Mouse (Mus musculus): Measurements from ENCODE around the gene Wipf2. TPM values are rescaled to one million over a fixed set of nuclear protein-coding genes. Genes with fewer than 3 reads are reported as not detected.

Wipf2 gene
- 31.2 and 34.2 TPM in 2 replicates for total RNA-seq (2023)

DNA sequence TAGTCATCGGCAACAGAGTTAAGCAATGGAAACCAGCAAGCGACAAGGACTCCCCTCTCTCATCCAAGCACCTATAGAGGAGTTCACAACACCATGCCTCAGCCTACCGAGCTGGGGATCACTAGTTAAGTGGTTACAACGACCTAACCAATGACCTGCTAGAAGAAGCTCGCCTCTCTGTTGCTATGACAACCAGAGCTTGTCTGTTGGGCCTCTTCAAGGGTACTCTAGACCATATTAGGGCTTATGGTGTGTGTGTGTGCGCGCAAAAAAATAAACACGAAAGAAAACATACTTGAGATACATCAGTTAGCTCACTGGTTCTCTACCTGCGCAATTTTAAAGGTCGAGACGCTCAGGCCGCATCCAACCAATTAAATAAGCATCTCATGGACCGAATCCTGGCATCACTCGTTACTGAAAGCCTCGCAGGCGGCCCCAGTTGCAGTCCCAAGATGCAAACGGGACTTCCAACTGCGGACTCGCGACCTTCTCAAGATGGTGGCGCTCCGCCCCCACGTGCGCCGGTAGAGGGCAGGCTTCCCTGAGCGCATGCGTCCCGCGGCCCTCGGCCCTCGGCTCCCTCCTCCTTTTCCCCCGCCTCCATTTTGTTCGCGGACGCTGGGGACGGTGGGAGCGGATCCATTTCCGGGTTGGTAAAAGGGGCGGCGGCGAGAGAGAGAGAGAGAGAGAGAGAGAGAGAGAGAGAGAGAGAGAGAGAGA is at the start of gene Wipf2:
Wipf2 (plus strand) TSS at position 611 of the 723 bp plus-strand sequence.

DNA sequence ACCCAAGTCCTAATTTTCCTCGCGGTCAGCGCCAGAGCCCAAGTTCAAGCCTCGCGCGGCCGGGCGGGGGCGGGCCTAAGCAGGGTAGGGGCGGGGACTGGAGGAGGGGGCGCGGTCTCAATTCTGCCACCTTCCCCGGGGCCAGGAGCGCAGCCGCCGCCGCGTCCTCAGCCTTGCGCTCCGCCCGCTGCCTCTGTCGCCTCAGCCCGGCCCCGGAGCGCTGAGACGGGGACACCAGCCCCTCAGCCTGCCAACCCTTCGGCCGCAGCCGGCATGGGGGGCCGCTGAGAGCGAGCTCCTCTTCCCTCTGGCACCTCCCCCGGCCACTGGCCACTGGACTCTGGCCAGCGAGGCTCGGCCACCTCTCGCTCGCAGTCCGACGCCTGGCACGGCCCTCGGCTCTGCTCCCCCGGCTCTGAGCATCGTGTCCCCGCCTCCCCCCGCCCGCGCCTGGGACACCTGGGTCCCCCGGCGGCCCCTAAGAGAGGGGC is 26.7 kb upstream of the Wipf2 start, which contains the start of gene Rapgefl1:
Rapgefl1 (plus strand) TSS at position 135 of the 491 bp plus-strand sequence.

DNA sequence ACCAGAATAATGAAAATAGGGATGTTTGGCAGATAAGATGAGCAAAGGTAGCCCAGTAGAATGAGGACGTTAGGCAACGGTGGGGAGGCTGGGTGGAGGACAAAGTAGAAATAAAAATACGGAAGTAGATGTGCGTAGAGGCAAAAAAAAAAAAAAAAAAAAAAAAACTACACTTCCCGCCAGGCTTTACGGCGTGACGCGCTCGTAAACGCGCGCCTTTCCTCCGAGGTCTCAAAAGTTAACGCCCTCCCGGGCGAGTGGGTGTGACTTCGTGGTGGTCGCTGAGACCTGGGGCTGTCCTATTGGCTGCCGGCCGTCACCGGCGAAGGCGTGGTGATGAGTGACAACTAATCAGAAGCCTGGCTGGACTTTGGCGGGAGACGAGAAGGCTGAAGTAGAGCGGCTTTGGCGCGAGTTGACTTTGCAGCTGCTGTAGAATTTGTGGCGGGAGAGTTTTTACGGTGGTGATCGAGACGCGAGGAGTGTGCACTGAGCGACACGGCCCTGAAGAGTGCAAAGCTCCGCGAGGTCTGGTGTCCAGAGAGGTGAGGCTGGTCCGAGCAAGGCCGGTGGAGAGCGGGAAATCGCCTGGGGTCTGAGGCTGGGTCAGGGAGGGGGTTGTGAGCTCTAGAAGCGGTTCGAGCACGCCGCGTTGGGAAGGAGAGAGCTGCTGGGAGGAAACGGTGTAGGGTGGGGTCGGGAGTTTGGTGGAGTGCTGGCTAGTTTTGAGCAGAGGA is 44.2 kb downstream of the Wipf2 start, which contains the start of gene Cdc6:
Cdc6 (plus strand) TSS at position 365 of the 737 bp plus-strand sequence.

DNA sequence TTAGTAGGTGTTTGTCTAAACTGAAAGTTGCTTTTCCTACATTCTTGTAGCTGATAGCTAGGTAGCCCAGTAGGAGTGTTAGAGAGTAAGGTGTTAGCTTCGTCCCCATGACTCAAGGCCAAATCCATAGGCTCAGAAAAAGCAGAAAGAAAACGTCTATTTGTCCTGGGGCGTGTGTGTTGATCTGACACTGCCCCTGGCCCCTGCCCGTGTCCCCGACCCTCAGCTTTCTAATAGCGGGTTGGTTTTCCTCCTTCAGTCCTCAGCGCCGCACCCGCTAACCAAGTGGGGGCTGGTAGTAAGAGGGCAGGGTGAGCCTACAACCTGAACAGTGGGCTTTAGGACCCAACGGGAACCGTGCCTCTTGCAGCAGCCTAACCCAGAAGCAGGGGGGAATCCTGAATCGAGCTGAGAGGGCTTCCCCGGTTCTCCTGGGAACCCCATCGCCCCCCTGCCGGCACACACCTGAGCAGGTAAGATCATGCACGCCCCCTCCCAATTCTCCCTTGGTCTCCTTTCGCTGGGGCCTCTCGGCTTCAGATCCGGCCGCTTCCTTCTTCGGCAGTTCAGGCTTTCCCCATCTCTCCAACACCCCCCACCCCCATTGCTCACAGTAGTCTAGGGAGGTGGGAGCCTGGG is 64.1 kb downstream of the Wipf2 start, which contains the start of gene Rara:
Rara (plus strand) TSS at position 381 of the 639 bp plus-strand sequence.

Other genes with a start within 250 kb of the Wipf2 start
- 21.5 and 21.8 TPM in 2 replicates for gene Gm12355, start 238.0 kb upstream of the Wipf2 start, total RNA-seq (2023)
- not detected in 2 replicates for gene Gsdma3, start 237.3 kb upstream of the Wipf2 start, total RNA-seq (2023)
- gene Gsdma2, start 216.9 kb upstream of the Wipf2 start, total RNA-seq (2023): not detected in 2 replicates
- gene Gsdma, start 199.3 kb upstream of the Wipf2 start, total RNA-seq (2023): not detected in 2 replicates
- gene Psmd3, start 181.1 kb upstream of the Wipf2 start, total RNA-seq (2023): 36.3 and 38.7 TPM in 2 replicates
- gene Csf3, start 162.4 kb upstream of the Wipf2 start, total RNA-seq (2023): not detected in 2 replicates
- gene Med24, start 134.2 kb upstream of the Wipf2 start, total RNA-seq (2023): 40.2 and 46.5 TPM in 2 replicates
- 20.4 and 31.7 TPM in 2 replicates for gene Thra, start 123.0 kb upstream of the Wipf2 start, total RNA-seq (2023)
- gene Nr1d1, start 88.3 kb upstream of the Wipf2 start, total RNA-seq (2023): 10.7 and 10.8 TPM in 2 replicates
- 203 and 237 TPM in 2 replicates for gene Msl1, start 68.1 kb upstream of the Wipf2 start, total RNA-seq (2023)
- 64.7 and 83.1 TPM in 2 replicates for gene Casc3, start 58.7 kb upstream of the Wipf2 start, total RNA-seq (2023)
- 0.19 and 0.59 TPM in 2 replicates for gene Rapgefl1, start 26.9 kb upstream of the Wipf2 start, total RNA-seq (2023)
- gene Cdc6, start 44.2 kb downstream of the Wipf2 start, total RNA-seq (2023): 25.4 and 32.2 TPM in 2 replicates
- gene Rara, start 64.2 kb downstream of the Wipf2 start, total RNA-seq (2023): 125 and 130 TPM in 2 replicates
- gene Gjd3, start 119.4 kb downstream of the Wipf2 start, total RNA-seq (2023): not detected in 2 replicates
- 221 and 277 TPM in 2 replicates for gene Top2a, start 160.6 kb downstream of the Wipf2 start, total RNA-seq (2023)
- 29.2 and 47.4 TPM in 2 replicates for gene Igfbp4, start 177.6 kb downstream of the Wipf2 start, total RNA-seq (2023)
- gene Tns4, start 225.7 kb downstream of the Wipf2 start, total RNA-seq (2023): 1.1 and 5.7 TPM in 2 replicates